Mouse (Mus musculus) kidney, postnatal 4 days (tissue): Measurements from ENCODE around the gene Ap3s2.
A peak's percentile ranks its signal among the peaks of the same experiment; 100 is the strongest.

Source experiments
- DNase-seq, 2 experiments: peaks; one replicate each; pipeline ENCODE4 v3.0.0; 2021; ENCODE audit warnings: mixed read lengths in 2 of 2

Ap3s2 gene

DNA sequence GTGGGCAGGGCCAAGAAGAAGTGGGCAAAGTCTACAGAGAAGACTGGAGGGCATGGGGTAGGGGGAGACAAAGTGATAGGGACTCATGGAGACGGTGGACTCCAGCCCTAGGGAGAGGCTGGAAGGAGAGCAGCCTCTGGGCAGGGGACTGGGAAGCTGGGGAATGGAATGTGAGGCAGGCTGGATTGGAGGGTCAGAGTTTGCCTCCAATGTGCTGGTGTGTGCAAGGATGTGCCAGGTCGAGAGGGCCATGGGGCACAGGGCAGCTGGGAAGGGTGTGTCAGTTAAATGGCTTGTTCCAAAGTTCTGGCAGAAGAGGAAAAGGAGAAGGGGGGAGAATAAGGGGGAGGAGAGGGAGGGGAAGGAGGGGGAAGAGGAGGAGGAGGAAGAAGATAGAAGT is 83.2 kb downstream of the Ap3s2 start:
- peak in 1 of 2 experiments; percentile 61 for DNase-seq

DNA sequence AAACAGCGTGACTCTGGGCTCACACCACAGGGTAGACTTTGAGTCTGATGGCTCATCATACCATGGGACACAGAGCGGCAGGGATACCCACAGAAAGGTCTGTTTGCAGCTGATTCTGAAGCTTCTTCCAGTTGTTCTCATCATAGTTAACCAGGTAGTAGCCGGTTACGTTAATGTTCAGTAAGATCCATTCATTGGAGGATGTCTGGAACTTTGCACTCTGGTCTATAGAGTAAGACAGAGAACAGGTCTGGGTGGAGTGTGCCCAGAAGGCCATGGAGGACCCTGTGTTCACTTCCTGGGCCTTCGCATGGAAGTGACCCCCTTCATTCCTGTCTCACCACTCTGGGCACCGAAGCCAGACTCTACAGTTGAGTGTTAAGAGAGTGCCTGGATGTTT is 85.3 kb downstream of the Ap3s2 start:
- DNase-seq, result no peak

DNA sequence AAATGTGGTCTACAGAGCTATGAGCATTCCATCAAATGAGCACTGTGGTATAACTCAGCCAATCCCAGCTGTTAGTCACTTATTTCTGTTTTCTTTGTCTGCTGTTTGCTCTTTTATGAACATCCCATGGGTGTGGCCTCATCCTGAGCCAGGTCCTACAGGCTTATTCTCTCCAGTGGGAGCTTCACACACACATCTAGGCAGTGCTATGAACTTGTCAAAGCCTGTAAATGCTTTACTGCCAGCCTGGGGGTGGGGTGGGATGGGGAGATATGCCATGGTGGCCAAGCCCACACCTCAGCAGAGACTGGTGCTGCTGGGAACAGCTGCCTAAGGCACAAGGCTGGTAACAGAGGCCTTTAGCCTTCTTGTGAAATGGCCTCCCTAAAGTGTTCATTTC is 87.5 kb downstream of the Ap3s2 start:
- no peak for DNase-seq

DNA sequence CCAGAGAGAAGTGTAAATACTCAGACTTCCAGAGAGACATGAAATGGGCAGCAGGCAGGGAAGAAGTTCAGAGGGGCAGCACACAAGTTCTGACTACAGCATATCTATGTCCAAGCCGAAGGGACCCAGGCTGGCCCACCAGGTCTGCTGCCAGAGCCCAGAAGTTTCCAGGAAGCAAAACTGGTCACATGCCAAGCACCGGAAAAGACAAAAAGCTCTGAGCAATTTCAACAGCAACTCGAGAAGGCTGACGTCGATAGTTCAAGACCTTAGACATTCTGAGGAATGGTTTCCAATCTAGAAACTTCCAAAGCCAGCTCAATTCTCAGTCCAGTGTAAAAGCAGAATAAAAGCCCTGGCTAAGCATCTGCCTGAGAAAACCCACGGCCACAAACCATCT is 88.9 kb downstream of the Ap3s2 start:
- DNase-seq, result peak; percentile 51 to 65

DNA sequence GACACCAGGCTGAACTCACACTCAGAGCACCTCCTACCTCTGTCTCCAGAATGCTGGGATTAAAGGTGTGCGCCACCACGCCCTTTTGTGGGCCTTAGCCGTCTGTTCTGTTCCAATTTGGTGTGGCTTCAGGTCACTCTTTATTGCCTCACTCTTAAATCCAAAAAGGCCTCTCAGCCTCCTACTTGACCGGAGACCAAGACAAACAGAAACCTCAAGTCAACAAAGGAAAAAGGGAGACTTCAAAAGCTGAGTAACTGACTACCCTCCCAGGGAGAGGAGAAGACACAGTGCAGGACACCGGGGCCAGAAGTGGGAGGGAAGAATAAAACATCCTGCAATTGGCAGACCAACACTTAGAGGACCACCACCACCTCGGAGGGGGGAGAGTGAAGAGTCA is 89.3 kb downstream of the Ap3s2 start:
- no peak for DNase-seq

- DNase-seq, result no peak
Observed at GRCm38 (mm10) chr7:79828341-79828740, 92.1 kb downstream of the Ap3s2 start.
